Mouse (Mus musculus) fibroblast of lung, adult 2 months (primary cell): ENCODE results near the gene Usp6nl.
A peak's percentile ranks its signal among the peaks of the same experiment; 100 is the strongest.

Source experiments
- DNase-seq: peaks from one replicate; pipeline ENCODE4 v3.0.0-alpha.2; 2011; ENCODE audit warnings: low read depth

Gene Usp6nl

DNA sequence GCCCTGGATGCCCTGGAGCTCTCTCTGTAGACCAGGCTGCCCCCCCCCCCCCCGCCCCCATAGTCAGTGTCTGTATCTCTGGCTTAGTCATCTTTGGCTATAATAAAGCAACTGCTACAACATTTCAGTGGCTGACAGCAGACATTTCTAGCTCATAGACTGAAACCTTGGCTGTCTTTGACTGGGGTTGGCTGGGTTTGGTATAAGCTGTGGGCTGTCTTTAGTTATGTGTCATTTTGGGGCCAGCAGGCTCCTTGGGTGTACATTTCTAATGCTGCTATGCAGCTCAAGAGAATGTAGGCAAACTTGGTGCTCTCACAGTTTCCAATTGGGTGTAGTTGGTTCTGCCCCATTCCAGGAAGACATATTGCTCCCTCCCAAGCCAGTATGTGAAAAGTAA is 11.1 kb downstream of the Usp6nl start:
- no peak for DNase-seq

DNA sequence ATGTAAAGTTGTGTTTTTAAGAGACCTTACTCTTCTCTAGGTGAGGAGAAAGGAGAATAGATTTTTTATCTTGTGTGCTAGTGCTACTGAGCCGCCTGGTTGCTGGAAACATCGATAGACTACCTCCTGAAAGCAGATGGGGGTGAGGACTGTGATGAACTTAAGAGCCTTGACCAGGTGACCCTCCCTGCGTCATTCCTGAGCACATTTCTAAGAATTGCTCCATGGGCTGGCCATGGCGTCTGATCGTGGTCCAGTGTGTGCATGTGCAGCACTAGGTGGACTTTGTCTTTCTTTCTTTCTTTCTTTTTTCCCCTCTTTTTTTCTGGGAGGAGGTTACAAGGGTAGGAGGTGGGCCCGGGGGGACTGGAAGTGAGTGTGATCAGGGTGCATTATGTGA is 11.5 kb downstream of the Usp6nl start:
- no peak for DNase-seq

DNA sequence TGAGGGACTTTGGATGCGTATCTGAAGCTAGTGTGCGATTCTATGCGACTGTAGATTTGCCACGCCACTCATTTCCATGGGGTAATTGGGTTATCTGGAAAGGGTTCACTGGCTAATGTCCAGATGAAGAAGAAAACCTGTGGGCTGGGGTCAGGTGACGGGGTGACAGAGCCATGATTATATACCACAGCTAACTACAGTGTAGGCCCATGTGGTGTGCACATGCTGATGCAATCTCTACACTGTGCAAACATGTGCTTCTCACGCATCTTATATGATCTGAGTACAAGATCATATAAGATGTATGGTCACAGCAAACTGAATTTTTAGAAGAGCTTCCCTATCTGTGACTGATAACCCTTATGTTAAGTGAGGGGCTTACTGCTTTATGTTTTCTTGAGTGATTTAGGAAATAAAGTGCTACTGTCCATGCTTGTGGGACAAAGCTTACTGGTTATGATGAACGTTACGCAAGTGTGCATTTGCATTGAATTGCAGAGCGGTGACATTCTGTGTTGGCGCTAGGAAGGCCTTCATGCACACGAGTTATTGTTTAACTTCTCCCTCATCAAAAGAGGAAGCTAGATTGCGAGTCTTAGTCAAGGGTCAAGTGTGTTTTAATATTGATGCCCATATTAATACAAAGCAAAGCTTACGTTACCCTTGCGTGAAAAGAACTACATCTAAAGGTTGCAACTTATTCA is 12.7 kb downstream of the Usp6nl start:
- DNase-seq, result no peak

GRCm38 (mm10) chr2:6336013-6336412 is 13.5 kb downstream of the Usp6nl start:
- no peak for DNase-seq

DNA sequence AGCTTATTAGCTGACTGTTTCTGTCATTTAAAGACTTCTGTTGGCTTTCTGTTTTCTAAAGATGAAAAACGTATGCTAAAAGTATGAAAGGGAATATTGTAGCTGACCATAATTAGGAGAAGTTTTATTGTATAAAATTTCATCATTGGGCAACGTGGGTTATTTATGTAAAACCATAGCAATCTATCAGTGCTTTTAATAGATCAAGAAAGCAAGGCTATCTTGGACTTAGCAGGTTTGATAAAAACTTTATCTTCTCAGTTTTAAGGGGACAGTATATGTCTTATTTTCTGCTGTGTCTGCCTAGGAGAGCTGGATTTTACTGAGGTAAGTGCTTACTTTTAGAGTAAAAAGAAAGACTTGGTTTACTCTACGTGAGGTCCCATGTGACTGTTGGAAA is 14.2 kb downstream of the Usp6nl start:
- DNase-seq, result no peak

- no peak for DNase-seq
These were observed 15.0 kb downstream of the Usp6nl start for GRCm38 (mm10) chr2:6337436-6337835.

DNA sequence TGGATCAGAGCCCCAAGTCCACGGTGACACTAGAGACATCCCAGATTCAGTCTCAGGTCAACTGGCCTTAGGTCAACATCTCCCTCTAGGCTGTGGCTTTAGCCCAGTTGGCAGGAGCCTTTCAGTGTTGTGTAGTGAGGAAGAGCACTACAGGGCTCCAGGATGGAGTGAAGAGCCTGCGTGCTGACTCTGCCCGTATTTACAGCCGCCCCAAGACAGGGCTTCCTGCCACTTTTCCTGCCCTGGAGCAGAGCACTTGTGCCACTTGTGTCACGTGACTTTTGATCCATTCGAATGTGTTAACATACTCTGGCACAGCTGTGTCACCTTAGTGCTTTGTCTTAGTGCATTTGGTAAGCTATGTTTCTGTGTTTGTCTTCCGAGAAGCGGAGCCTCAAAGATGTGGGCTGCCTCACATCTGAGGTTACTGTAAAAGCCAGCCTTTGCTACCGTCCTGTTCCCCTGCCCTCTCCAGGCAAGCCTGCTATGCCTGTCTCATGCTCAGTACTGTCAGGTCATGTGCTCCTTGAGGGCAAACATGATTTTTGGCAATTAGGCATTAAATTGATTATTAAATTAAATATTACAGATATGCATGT is 15.7 kb downstream of the Usp6nl start:
- no peak for DNase-seq

GRCm38 (mm10) chr2:6340439-6340838 is 18.0 kb downstream of the Usp6nl start:
- no peak for DNase-seq

- no peak for DNase-seq
These were observed 19.0 kb downstream of the Usp6nl start for GRCm38 (mm10) chr2:6341496-6341895.

GRCm38 (mm10) chr2:6349256-6350092 is 27.0 kb downstream of the Usp6nl start:
- no peak for DNase-seq

GRCm38 (mm10) chr2:6350164-6350563 is 27.7 kb downstream of the Usp6nl start:
- no peak for DNase-seq

- DNase-seq, result no peak
These were observed 28.6 kb downstream of the Usp6nl start for GRCm38 (mm10) chr2:6350931-6351695.

DNA sequence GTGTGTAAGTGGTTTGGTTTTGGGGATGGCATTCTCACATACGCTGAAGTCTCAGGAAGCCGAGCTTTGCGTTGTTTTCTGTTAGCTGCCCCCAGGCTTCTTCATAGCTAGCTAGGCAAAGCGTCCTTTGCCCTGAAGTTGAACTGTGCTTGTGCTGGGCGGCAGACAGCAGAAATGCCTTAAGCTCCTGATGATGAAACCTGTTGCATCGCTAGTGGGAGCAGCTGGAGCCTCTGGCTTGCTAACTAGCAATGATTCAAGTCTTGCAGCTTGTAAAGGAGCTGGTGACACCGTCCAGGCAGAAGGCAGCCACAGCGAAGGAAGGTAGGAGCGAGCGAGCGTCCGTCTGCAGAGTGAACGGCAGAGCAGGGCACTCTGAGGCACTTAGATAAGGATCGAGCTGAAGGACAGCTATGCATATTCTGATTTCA is 30.1 kb downstream of the Usp6nl start:
- DNase-seq, result no peak

GRCm38 (mm10) chr2:6353060-6353459 is 30.6 kb downstream of the Usp6nl start:
- DNase-seq, result no peak

DNA sequence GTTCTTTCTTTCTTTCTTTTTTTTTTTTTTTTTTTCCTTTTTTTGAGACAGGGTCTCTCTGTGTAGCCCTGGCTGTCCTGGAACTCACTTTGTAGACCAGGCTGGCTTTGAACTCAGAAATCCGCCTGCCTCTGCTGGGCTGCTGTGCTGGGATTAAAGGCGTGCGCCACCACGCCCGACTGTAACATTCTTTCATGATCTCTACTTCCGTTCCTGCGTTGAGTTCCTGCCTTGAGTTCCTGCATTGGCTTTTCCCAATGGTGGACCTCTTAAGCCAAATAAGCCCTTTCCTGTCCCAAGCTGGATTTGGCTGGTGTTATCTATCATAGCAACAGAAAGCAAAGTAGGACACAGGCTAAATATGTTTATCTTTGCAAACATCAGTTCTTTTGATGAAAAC is 34.8 kb downstream of the Usp6nl start:
- no peak for DNase-seq

DNA sequence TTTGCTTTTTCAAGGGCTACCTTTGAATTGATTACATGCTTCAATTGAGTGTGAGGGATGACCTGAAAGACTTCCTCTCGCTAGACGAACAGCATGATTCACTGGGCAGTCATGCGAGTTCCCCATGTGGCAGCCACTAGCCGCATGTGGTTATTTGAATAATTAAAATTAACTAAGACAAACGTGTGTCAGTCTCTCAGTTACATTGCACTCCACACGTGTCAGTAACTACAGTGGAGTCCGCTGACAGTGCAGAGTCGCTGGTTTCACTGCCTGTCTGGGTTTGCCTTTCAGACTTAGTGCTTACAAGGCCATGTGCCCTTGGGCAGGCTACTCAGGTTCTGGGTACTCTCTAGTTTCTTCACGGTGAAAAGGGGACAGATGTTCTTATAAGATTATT is 37.2 kb downstream of the Usp6nl start:
- no peak for DNase-seq

DNA sequence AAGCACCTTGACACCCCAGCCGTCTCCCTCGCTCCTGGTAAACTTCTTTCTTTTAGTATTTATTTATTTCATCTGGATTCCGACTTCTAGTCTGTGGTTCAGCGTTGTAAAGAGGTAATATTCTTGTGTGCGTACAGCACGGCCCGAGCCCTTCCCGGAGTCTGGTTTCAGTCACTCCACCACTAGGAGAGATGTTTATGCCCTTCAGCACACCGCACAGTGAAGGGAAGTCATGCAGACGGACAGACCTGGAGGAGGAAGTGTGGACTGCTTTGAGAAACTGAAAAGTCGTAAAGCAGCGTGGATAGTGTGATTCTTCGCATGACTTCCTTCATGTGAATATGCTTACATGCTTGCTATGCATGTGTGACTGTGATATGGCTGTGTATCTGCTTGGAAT is 40.7 kb downstream of the Usp6nl start:
- no peak for DNase-seq

- DNase-seq, result no peak
These were observed 41.5 kb downstream of the Usp6nl start for GRCm38 (mm10) chr2:6363922-6364321.

- peak; percentile 63 for DNase-seq
These were observed 44.1 kb downstream of the Usp6nl start for GRCm38 (mm10) chr2:6366521-6366928.

DNA sequence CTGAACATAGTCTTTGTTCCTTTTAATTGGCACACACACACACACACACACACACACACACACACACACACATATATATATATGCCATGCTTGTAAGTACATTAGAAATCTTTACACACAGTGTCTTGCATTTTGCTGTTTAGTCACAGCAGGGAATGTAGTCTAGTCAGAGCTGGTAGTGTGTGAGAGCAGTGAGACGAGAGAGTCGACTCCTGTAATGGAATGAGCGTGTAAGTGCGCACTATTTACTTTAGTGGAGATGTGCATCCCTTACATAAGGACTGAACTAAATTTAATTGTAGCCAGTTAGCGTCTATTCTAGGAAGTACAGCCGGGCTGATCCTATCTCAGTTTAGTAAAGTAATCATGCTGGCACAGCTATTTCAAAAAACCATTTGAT is 44.5 kb downstream of the Usp6nl start:
- DNase-seq, result no peak

GRCm38 (mm10) chr2:6367497-6367896 is 45.0 kb downstream of the Usp6nl start:
- no peak for DNase-seq

- no peak for DNase-seq
These were observed 51.7 kb downstream of the Usp6nl start for GRCm38 (mm10) chr2:6374216-6374615.
